Mouse (Mus musculus) midbrain, embryonic 16.5 days (tissue): Measurements from ENCODE around the gene Trpm3. TPM values are rescaled to one million over a fixed set of nuclear protein-coding genes. Genes with fewer than 3 reads are reported as not detected.
"Not testable (repeated sequence)": the region's sequence is repeated elsewhere in the genome, so short reads cannot be mapped to it uniquely, and the experiment has no call there.

Experiments
- ATAC-seq: fragments of 200-750 bp; cut with Nextera tagmentation; 2 replicates; pipeline ENCODE4 v1.8.0; 2017; ENCODE audit warnings: moderate TSS enrichment
- H3K27ac ChIP-seq: fragments of 300-500 bp; sonication (generic); 2 replicates; pipeline ENCODE4 v1.5.1; 2014; ENCODE audit warnings: mild to moderate bottlenecking, low read length, mixed read lengths
- H3K27me3 ChIP-seq: fragments of 300-500 bp; sonication (generic); 2 replicates; pipeline ENCODE4 v1.6.1; 2014; ENCODE audit warnings: low read depth, low read length, mixed read lengths; ENCODE audit not compliant: control insufficient read depth, insufficient read depth
- H3K36me3 ChIP-seq: fragments of 300-500 bp; sonication (generic); 2 replicates; pipeline ENCODE4 v1.6.1; 2014; ENCODE audit warnings: mild to moderate bottlenecking, low read length, moderate library complexity, mixed read lengths; ENCODE audit not compliant: control insufficient read depth, insufficient read depth
- H3K4me1 ChIP-seq: fragments of 300-500 bp; sonication (generic); 2 replicates; pipeline ENCODE4 v1.6.1; 2014; ENCODE audit warnings: mild to moderate bottlenecking, low read length, mixed read lengths; ENCODE audit not compliant: control insufficient read depth, insufficient read depth
- H3K4me2 ChIP-seq: fragments of 300-500 bp; sonication (generic); 2 replicates; pipeline ENCODE4 v1.6.1; 2014; ENCODE audit warnings: mild to moderate bottlenecking, low read length, mixed read lengths
- H3K4me3 ChIP-seq: fragments of 300-500 bp; sonication (generic); 2 replicates; pipeline ENCODE4 v1.5.1; 2014; ENCODE audit warnings: low read depth, mild to moderate bottlenecking, low read length, moderate library complexity, mixed read lengths
- H3K9ac ChIP-seq: fragments of 300-500 bp; sonication (generic); 2 replicates; pipeline ENCODE4 v1.6.1; 2014; ENCODE audit warnings: low read depth, low read length, mixed read lengths
- H3K9me3 ChIP-seq: fragments of 300-500 bp; sonication (generic); replicated peaks from 2 replicates; pipeline ENCODE4 v1.6.1; 2014; ENCODE audit warnings: mild to moderate bottlenecking, low read length, mixed read lengths; ENCODE audit not compliant: control insufficient read depth, poor library complexity, severe bottlenecking
- WGBS: fragments of 180-500 bp; shearing (Covaris S2); extraction: QIAGEN DNeasy Blood & Tissue Kit; methylation state at CpG from one replicate; pipeline ENCODE4 v1.1.7; 2014; 5-methylcytosine and 5-hydroxymethylcytosine counted together
- polyA plus RNA-seq: library from polyadenylated mRNA; unstranded; fragments of >200 nt; fragmentation: Nextera tagmentation; extraction: Ambion mirVana; gene quantifications from 2 replicates; pipeline ENCODE4 v1.2.1, GENCODE M21; 2015

Trpm3 gene
- polyA plus RNA-seq, 1 experiment from 2014 or later, result 24.7 TPM

GRCm38 (mm10) chr19:23024821-23025220 lies 886.0 kb downstream of the Trpm3 start:
- Histone ChIP-seq H3K9ac (no peak overlapping the region), H3K4me1 (no peaks in the 10 kb centered on the region), H3K4me2 (no peak overlapping the region), H3K9me3 (no peaks in the 10 kb centered on the region), H3K4me3 (no peak overlapping the region), H3K27me3 (no peaks in the 10 kb centered on the region), H3K27ac (no peak overlapping the region), H3K36me3 (no peaks in the 10 kb centered on the region)
- 88% methylated on average over 4 of the region's 4 CpGs for WGBS
- ATAC-seq, result no peak

DNA sequence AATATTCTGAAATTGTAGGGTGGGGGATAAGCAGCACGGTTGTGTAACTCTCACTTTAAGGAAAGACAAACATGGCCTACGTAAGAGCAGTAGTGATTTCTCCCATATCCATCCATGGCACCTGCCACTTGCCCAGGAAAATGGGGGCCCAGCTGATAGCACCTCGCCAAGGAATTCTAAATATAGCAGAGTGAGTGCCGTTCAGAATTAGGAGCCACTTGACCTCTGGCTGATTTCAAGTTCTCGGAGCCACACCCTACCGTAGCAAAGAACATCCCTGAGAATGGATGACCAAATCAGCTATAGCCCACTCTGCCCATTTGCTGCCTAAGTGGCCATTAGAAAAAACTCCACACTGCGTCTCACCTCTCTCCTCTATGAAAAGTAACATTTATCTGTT lies 887.6 kb downstream of the Trpm3 start:
- WGBS, result 88% methylated on average over 7 of the region's 7 CpGs
- Histone ChIP-seq H3K9me3 (no peaks in the 10 kb centered on the region), H3K9ac (no peak overlapping the region), H3K4me1 (no peaks in the 10 kb centered on the region), H3K27ac (no peak overlapping the region), H3K4me2 (no peak overlapping the region), H3K4me3 (no peak overlapping the region), H3K36me3 (no peaks in the 10 kb centered on the region), H3K27me3 (no peaks in the 10 kb centered on the region)
- no peak for ATAC-seq

DNA sequence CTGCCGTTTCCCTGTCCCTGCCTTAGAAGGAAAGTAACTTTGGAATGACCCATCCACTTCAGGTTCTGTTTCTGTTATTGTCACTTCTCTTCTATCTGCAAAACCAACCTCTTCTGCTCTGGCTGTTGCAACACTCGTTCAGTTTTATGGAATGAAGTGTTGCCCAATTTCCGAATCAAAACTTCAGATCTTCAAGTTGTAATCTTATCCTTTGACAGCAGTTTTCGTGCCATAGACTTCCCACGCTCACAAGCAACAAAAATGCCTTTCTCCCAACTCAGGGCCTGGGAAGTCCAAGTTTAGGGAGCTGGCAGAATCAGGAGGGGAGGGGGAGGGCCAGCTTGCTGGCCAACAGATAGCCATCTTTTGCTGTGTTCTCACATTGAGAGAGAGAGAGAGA lies 889.4 kb downstream of the Trpm3 start:
- 86% methylated on average over 5 of the region's 5 CpGs for WGBS
- no peak for ATAC-seq
- Histone ChIP-seq H3K4me2 (no peak overlapping the region), H3K27me3 (no peaks in the 10 kb centered on the region), H3K36me3 (no peaks in the 10 kb centered on the region), H3K4me1 (no peaks in the 10 kb centered on the region), H3K27ac (no peak overlapping the region), H3K9ac (no peak overlapping the region), H3K4me3 (no peak overlapping the region), H3K9me3 (no peaks in the 10 kb centered on the region)

DNA sequence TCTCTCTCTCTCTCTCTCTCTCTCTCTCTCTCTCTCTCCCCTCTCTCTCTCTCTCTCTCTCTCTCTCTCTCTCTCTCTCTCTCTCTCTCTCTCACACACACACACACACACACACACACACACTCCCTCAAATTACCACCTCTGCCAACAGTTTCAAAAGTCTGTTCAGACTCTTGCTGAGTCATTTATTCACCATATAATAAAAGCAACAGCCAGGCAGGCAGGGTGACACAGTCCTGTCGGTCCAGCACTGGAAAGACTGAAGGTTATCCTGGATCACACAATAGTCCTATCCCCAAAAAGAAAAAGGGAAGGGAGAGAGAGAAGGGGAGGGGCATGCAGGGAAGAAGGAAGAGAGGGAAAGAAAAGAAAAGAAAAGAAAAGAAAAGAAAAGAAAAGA lies 894.5 kb downstream of the Trpm3 start:
- not testable (repeated sequence) for H3K27ac ChIP-seq, H3K4me2 ChIP-seq, H3K36me3 ChIP-seq, H3K4me3 ChIP-seq, H3K9me3 ChIP-seq, H3K9ac ChIP-seq, H3K27me3 ChIP-seq, H3K4me1 ChIP-seq, ATAC-seq
- 46% methylated on average over 1 of the region's 1 CpGs for WGBS

DNA sequence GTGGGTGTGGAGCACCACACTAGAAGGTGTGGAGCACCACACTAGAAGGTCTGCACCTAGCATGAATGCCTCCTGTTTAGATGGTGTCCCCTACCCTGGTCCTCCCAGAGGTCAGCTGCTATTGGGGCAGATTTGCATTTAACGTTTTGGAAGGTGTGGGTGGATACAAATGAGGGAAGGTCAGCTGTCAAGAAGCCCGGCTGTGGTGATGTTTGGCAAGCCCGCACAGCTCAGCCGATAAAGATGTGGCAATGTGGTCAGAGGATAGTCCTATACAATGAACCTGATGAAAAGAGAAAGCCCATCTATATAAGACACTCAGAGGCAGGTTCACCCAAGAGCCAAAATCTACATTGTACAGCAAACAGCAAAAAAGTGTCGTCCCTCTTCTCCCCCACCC lies 895.3 kb downstream of the Trpm3 start:
- H3K9ac ChIP-seq, result no peak overlapping the region
- H3K4me1 ChIP-seq, result no peaks in the 10 kb centered on the region
- no peak overlapping the region for H3K27ac ChIP-seq
- no peaks in the 10 kb centered on the region for H3K27me3 ChIP-seq
- WGBS, result 78% methylated on average over 5 of the region's 5 CpGs
- H3K4me2 ChIP-seq, result no peak overlapping the region
- no peak overlapping the region for H3K4me3 ChIP-seq
- no peaks in the 10 kb centered on the region for H3K36me3 ChIP-seq
- no peaks in the 10 kb centered on the region for H3K9me3 ChIP-seq
- ATAC-seq, result no peak

GRCm38 (mm10) chr19:23034933-23035332 lies 896.1 kb downstream of the Trpm3 start:
- Histone ChIP-seq H3K9me3 (no peaks in the 10 kb centered on the region), H3K36me3 (no peaks in the 10 kb centered on the region), H3K27ac (no peak overlapping the region), H3K4me1 (no peaks in the 10 kb centered on the region), H3K4me3 (no peak overlapping the region), H3K4me2 (no peak overlapping the region), H3K27me3 (no peaks in the 10 kb centered on the region), H3K9ac (no peak overlapping the region)
- ATAC-seq, result no peak
- 91% methylated on average over 4 of the region's 4 CpGs for WGBS

GRCm38 (mm10) chr19:23035786-23036185 lies 896.9 kb downstream of the Trpm3 start:
- no peaks in the 10 kb centered on the region for H3K27me3 ChIP-seq
- no peak overlapping the region for H3K9ac ChIP-seq
- no peaks in the 10 kb centered on the region for H3K9me3 ChIP-seq
- no peaks in the 10 kb centered on the region for H3K36me3 ChIP-seq
- H3K4me2 ChIP-seq, result no peak overlapping the region
- 84% methylated on average over 3 of the region's 3 CpGs for WGBS
- no peak for ATAC-seq
- H3K27ac ChIP-seq, result no peak overlapping the region
- no peaks in the 10 kb centered on the region for H3K4me1 ChIP-seq
- H3K4me3 ChIP-seq, result no peak overlapping the region

- 58% methylated on average over 11 of the region's 11 CpGs for WGBS
- Histone ChIP-seq H3K4me2 (no peak overlapping the region), H3K36me3 (no peaks in the 10 kb centered on the region), H3K9me3 (no peaks in the 10 kb centered on the region), H3K27me3 (no peaks in the 10 kb centered on the region), H3K27ac (no peak overlapping the region), H3K4me3 (no peak overlapping the region), H3K4me1 (no peaks in the 10 kb centered on the region), H3K9ac (no peak overlapping the region)
- no peak for ATAC-seq
These were observed 898.1 kb downstream of the Trpm3 start for GRCm38 (mm10) chr19:23036782-23037477.

- Histone ChIP-seq H3K27me3 (no peaks in the 10 kb centered on the region), H3K9ac (no peak overlapping the region), H3K9me3 (no peaks in the 10 kb centered on the region), H3K27ac (no peak overlapping the region), H3K36me3 (no peaks in the 10 kb centered on the region), H3K4me1 (no peaks in the 10 kb centered on the region), H3K4me3 (no peak overlapping the region), H3K4me2 (no peak overlapping the region)
- WGBS, result 82% methylated on average over 14 of the region's 14 CpGs
- ATAC-seq, result no peak
These were observed 898.7 kb downstream of the Trpm3 start for GRCm38 (mm10) chr19:23037499-23037898.
